Mouse (Mus musculus): Measurements from ENCODE around the gene Lypd5.
"Not testable (repeated sequence)": the region's sequence is repeated elsewhere in the genome, so short reads cannot be mapped to it uniquely, and the experiment has no call there.

Lypd5 gene

GRCm38 (mm10) chr7:24382730-24383372 lies 33.9 kb downstream of the Lypd5 start:
- no peak for DNase-seq (ENCODE audit: low spot score)

DNA sequence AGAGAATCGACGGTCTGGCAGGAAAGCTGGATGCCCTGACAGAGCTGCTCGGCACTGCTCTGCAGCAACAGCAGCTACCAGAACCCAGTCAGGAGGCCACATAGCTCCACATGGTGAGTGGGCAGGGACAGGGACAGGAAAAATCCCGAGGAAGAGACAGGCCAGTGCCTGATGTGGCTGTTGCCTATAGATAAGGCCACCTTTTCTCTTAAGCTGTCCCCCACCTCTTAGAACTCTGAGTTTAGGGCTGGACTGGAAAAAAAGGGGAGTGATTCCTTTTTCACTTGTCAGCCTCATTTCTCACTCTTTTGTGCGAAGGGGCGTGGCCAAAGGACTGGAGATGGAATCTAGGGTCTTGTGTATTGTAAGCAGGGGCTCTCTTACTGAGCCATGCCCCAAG lies 35.1 kb downstream of the Lypd5 start:
- peak; percentile 79 for DNase-seq (ENCODE audit: low spot score)

- DNase-seq (ENCODE audit: low spot score) = no peak
These were observed 35.8 kb downstream of the Lypd5 start for GRCm38 (mm10) chr7:24384827-24385226.

DNA sequence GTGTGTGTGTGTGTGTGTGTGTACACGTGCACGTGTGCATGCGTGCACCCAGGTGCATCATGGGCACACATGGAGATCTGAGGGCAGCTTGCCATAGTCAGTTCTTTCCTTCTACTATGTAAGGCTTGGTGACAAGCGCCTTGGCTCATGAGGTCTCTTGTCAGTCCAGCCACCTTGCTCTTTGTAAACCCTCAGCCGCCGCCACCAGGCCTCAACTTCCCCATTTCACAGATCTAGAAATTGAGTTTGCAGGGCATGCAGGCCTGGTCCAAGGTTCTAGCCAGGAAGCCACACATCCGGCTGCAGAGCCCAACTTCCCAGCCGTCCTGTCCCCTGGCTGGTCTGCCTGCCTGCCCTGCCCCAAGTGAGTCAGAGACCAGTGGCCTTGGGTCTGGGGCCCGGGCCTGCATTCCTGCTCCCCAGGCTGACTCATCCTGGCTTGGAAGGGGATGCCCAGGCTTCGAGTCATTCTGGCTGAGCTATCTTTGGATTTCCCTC lies 38.1 kb downstream of the Lypd5 start:
- no peak for DNase-seq (ENCODE audit: low spot score)

DNA sequence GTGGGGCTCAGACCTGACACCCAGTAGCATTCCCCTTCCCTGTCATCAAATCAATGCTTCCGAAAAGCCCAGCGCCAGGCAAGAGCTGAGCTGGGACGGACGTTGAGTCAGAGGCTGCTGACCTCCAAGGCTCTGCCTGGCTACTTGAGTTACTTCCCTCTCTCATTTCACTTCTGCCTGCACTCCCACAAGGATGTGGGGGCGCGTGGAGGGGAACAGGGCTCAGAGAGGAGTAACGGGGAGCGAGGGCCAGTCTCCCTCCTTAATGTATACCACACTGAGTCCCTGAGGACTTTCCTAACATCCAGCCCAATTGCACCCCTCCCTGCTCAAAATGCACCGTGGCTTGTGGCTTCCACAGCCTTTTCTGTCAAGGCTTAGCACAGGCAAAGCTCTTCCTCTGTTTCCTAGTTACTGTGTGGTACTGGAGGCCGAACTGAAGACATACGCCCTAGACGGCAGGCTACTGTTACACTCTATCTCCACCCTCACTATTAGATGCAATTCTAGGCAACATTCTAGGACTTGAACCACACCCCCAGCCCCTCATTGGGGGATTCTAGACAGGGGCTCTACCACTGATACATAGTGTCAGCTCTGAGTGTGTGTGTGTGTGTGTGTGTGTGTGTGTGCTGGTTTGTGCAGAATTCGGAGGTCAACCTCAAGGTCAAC lies 40.7 kb downstream of the Lypd5 start:
- DNase-seq (ENCODE audit: low spot score) = no peak

- DNase-seq (ENCODE audit: low spot score) = no peak
These were observed 41.5 kb downstream of the Lypd5 start for GRCm38 (mm10) chr7:24390512-24390911.

DNA sequence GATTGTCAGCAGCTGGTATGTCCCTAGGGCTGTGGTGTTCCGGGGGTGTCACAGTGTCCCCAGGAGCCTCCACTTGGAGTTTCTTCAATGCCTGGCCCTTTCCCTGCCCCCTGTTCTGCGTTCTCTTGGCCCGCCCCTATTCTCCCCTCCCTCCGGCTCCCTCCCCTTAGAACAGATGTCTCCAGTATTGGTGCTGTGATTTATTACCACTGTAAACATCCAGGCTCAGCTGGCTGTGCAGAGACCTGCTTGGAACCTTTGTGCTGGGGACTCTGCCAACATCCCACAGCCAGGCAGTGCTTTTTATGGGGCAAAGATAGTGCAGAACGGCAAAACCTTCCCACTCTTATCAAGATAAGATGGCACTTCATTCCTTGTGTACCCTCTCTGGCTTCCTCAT lies 42.1 kb downstream of the Lypd5 start:
- no peak for DNase-seq (ENCODE audit: low spot score)

DNA sequence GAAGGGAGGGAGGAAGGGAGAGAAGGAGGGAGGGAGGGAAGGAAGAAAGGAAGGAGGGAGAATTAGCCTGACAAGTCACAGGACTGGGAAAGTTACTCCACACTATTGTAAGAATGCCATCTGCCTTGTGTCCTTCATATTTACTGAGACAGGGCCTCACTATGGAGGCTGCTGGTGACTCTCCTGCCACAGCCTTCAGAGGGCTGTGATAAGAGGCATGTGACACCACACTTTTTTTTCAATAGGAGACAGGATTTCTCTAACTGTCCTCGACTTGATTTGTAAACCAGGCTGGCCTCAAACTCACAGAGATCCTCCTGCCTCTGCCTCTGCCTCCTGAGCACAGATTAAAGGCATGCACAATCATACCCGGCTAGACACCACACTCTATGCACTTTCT lies 42.7 kb downstream of the Lypd5 start:
- DNase-seq (ENCODE audit: low spot score) = no peak

GRCm38 (mm10) chr7:24394054-24394453 lies 45.1 kb downstream of the Lypd5 start:
- no peak for DNase-seq (ENCODE audit: low spot score)

DNA sequence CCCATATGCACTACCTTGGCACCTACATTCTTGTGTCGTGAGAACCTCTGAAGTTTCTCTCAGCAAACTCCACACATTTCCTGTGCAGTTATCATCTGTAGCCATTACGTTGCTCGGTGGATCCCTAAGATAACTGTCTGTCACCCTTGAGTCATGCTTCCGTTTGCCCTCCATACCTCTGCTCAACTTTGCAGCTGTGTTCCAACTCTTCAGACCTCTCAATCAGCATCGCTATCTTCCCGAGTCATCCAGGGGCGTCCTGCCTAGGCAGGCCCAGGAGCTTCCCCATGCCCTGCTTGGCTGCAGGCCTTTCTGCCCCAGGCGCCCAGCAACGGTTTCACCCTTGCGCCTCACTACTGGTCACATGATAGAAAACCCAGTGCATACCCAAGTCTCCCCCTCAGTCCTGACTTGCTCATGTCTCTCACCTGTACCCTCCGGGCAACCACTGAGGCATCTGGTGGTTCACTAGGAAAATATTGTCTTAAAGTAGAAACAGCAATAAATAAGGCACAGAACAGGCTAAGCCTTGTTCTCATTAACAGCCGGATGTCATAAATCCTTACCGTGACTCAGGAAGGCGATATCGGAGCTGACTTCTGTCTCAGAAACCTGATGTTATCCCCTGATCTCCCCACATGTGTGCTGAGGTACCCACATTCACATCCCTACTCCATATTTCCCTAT lies 45.6 kb downstream of the Lypd5 start:
- no peak for DNase-seq (ENCODE audit: low spot score)

- DNase-seq (ENCODE audit: low spot score) = peak; percentile 75
These were observed 47.8 kb downstream of the Lypd5 start for GRCm38 (mm10) chr7:24396832-24397231.

- no peak for DNase-seq (ENCODE audit: low spot score)
These were observed 49.4 kb downstream of the Lypd5 start for GRCm38 (mm10) chr7:24398364-24398913.

DNA sequence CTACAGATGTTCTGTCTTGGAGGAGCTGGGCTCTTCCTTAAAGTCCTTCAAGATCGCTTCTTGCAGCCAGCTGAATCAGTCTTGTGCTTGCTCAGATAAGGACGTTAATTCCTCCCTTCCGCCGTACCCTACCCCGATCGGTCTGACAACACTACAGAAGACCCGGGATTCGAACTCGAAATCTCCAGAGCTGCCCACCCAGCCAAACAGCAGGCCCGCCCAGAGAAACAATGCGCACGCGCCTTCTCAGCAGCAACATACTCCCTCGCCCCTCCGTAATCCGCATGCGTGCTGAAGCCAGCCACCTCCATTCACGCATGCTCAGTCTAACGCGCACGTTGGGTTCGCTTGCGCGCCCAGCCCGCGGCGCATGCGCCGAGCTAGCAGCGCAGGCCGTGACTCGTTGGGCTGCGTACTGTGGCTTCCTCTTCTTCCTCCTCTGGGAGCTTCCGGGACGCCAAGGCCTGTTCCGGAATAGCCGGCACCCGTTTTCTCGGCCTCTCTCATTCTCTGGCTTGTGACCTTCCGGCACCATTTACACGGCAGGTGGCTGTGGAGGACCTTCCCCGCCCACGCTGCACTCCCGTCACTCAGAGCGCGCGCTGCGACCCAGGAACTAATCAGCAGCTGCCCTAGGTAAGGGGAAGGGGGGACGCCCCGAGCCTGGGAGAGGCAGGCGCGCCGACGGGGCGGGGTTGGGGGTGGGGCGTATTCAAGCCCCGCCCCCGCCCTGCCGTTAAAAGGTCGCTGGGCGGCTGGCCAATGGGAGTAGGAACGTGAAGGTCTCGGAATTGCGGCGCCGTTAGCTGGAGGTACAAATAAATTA lies 50.5 kb downstream of the Lypd5 start, which contains the start of gene Smg9:
Gene Smg9 (plus strand): TSS at position 364 of the 826 bp plus-strand sequence.
- peak; percentile 98 for DNase-seq (ENCODE audit: low spot score)

DNA sequence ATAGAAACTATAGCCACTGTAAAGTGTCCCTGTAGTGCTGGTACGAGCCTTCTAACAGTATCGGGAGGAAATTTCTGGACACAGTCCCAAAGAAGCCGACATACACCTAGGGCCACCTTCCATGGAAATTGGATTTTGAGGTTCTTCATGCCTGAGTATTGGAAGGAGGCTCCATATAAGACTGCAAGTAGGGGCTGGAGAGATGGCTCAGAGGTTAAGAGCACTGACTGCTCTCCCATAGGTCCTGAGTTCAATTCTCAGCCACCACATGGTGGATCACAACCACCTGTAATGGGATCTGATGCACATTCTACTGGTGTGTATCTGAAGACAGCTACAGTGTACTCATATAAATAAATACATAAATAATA lies 51.1 kb downstream of the Lypd5 start:
- DNase-seq (ENCODE audit: low spot score) = no peak

DNA sequence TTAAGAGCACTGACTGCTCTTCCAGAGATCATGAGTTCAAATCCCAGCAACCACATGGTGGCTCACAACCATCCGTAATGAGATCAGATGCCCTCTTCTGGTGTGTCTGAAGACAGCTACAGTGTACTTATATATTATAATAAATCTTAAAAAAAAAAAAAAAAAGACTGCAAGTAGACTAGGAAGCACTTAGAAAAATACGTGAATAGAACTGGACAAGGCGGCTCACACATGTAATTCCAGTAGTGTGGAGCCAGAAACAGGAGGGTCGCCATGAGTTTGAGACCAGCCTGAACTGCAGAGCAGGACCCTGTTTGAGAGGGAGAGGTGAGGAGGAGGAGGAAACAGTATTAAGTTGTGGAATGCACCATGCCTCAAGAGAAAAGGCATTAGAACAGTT lies 51.5 kb downstream of the Lypd5 start:
- not testable (repeated sequence) for DNase-seq (ENCODE audit: low spot score)

GRCm38 (mm10) chr7:24402851-24403250 lies 53.9 kb downstream of the Lypd5 start:
- DNase-seq (ENCODE audit: low spot score) = no peak

All from c-Kit-positive CD71-positive TER-119-positive erythroid progenitor cells, embryonic 14.5 days (primary cell).